Mouse (Mus musculus) olfactory bulb, adult 2 months (tissue): ENCODE data around the gene Tgif1. TPM values are rescaled to one million over a fixed set of nuclear protein-coding genes. Genes with fewer than 3 reads are reported as not detected.

Source experiments
- H3K27ac ChIP-seq: fragments of 200-500 bp; 2 replicates; pipeline ENCODE4 v1.5.1; 2012; ENCODE audit warnings: low read depth, low read length; ENCODE audit not compliant: insufficient read depth
- H3K4me1 ChIP-seq: fragments of 200-500 bp; 2 replicates; pipeline ENCODE4 v1.6.1; 2012; ENCODE audit warnings: low read length; ENCODE audit not compliant: control insufficient read depth, insufficient read depth
- H3K4me3 ChIP-seq: fragments of 200-500 bp; 2 replicates; pipeline ENCODE4 v1.5.1; 2012; ENCODE audit warnings: mild to moderate bottlenecking, low read depth, low read length, moderate library complexity; ENCODE audit not compliant: insufficient read depth
- CTCF ChIP-seq: fragments of 200-500 bp; IDR thresholded peaks from 2 replicates; pipeline ENCODE4 v1.5.1; 2012; ENCODE audit warnings: low read depth, mild to moderate bottlenecking, low read length, moderate library complexity; ENCODE audit not compliant: insufficient read depth
- POLR2A ChIP-seq: fragments of 200-500 bp; IDR thresholded peaks from 2 replicates; pipeline ENCODE4 v1.6.1; 2012; ENCODE audit warnings: mild to moderate bottlenecking, low read depth, low read length, moderate library complexity; ENCODE audit not compliant: insufficient read depth
- WGBS: fragments of 180-500 bp; shearing (Covaris S2); methylation state at CpG from one replicate; pipeline ENCODE4 v1.1.7; 2018; 5-methylcytosine and 5-hydroxymethylcytosine counted together
- polyA plus RNA-seq: library from polyadenylated mRNA; stranded (reverse); fragments of >200 nt; gene quantifications from 2 replicates; pipeline ENCODE4 v1.2.4, GENCODE M21; 2012; ENCODE audit warnings: low replicate concordance; ENCODE audit not compliant: missing spikeins, insufficient read depth, insufficient read length

Gene Tgif1
- polyA plus RNA-seq, 1 experiment, result not detected

GRCm38 (mm10) chr17:70886641-70887391 lies 33.5 kb upstream of the Tgif1 start:
- H3K4me1 ChIP-seq, result no peaks in the 10 kb centered on the region
- H3K4me3 ChIP-seq, result no peak overlapping the region
- H3K27ac ChIP-seq, result no peak overlapping the region
- 90% methylated on average over 16 of the region's 16 CpGs for WGBS
- TF ChIP-seq CTCF, result no peak
- TF ChIP-seq POLR2A, result no peak

GRCm38 (mm10) chr17:70885868-70886267 lies 32.5 kb upstream of the Tgif1 start:
- no peaks in the 10 kb centered on the region for H3K4me1 ChIP-seq
- 87% methylated on average over 5 of the region's 5 CpGs for WGBS
- H3K27ac ChIP-seq, result no peak overlapping the region
- H3K4me3 ChIP-seq, result no peak overlapping the region
- TF ChIP-seq POLR2A, result no peak
- no peak for TF ChIP-seq CTCF

- H3K27ac ChIP-seq, result no peak overlapping the region
- no peak overlapping the region for H3K4me3 ChIP-seq
- TF ChIP-seq POLR2A, result no peak
- TF ChIP-seq CTCF, result no peak
- 89% methylated on average over 10 of the region's 10 CpGs for WGBS
- no peaks in the 10 kb centered on the region for H3K4me1 ChIP-seq
These were observed 28.6 kb upstream of the Tgif1 start for GRCm38 (mm10) chr17:70881934-70882333.

- Histone ChIP-seq H3K4me3 (no peak overlapping the region), H3K27ac (no peak overlapping the region), H3K4me1 (no peaks in the 10 kb centered on the region)
- no peak for TF ChIP-seq POLR2A
- TF ChIP-seq CTCF, result no peak
- 42% methylated on average over 7 of the region's 7 CpGs for WGBS
These were observed 27.8 kb upstream of the Tgif1 start for GRCm38 (mm10) chr17:70881194-70881593.

- no peak for TF ChIP-seq POLR2A
- no peak for TF ChIP-seq CTCF
- Histone ChIP-seq H3K4me3 (no peak overlapping the region), H3K4me1 (peaks cover under 1% of the 10 kb centered on the region; the same call in 1 of the 2 replicates), H3K27ac (no peak overlapping the region)
These were observed 24.9 kb upstream of the Tgif1 start for GRCm38 (mm10) chr17:70878237-70878636.

- Histone ChIP-seq H3K4me1 (peaks cover 8% of the 10 kb centered on the region), H3K27ac (no peak overlapping the region), H3K4me3 (no peak overlapping the region)
- TF ChIP-seq POLR2A (no peak), CTCF (no peak)
- WGBS, result 14% methylated on average over 7 of the region's 7 CpGs
These were observed 20.4 kb upstream of the Tgif1 start for GRCm38 (mm10) chr17:70873778-70874124.

GRCm38 (mm10) chr17:70872936-70873777 lies 19.8 kb upstream of the Tgif1 start:
- 11% methylated on average over 21 of the region's 21 CpGs for WGBS
- no peak overlapping the region for H3K27ac ChIP-seq
- peak overlapping the region; percentile 47 for H3K4me3 ChIP-seq
- TF ChIP-seq POLR2A (no peak), CTCF (no peak)
- peaks cover 8% of the 10 kb centered on the region for H3K4me1 ChIP-seq

GRCm38 (mm10) chr17:70872094-70872929 lies 19.0 kb upstream of the Tgif1 start:
- Histone ChIP-seq H3K27ac (no peak overlapping the region), H3K4me1 (peaks cover 8% of the 10 kb centered on the region), H3K4me3 (no peak overlapping the region)
- 39% methylated on average over 14 of the region's 14 CpGs for WGBS
- TF ChIP-seq CTCF (no peak), POLR2A (no peak)

- TF ChIP-seq POLR2A, result no peak
- TF ChIP-seq CTCF, result no peak
- H3K27ac ChIP-seq, result no peak overlapping the region
- 76% methylated on average over 5 of the region's 5 CpGs for WGBS
- peaks cover 8% of the 10 kb centered on the region for H3K4me1 ChIP-seq
- H3K4me3 ChIP-seq, result no peak overlapping the region
These were observed 18.3 kb upstream of the Tgif1 start for GRCm38 (mm10) chr17:70871676-70872075.

- Histone ChIP-seq H3K4me3 (no peak overlapping the region), H3K27ac (no peak overlapping the region), H3K4me1 (peaks cover 8% of the 10 kb centered on the region)
- no peak for TF ChIP-seq POLR2A
- no peak for TF ChIP-seq CTCF
- whole genome bisulfite sequencing, result 98% methylated on average over 4 of the region's 4 CpGs
These were observed 17.2 kb upstream of the Tgif1 start for GRCm38 (mm10) chr17:70870581-70870980.
